Mouse (Mus musculus) frontal cortex, adult (tissue): ENCODE data around the gene Napa.

Experiments
- ATAC-seq: cut with Nextera tagmentation; 2 replicates; pipeline ENCODE4 v1.9.2; 2017; ENCODE audit warnings: mild to moderate bottlenecking, moderate library complexity, mixed read lengths; ENCODE audit not compliant: low TSS enrichment

Napa gene

GRCm38 (mm10) chr7:16098021-16099017, at the start of gene Napa:
Napa (plus strand) TSS chr7:16098458.
- ATAC-seq: peak; percentile 86

- ATAC-seq: peak; percentile 4; the same call in 1 of the 2 replicates
Observed at GRCm38 (mm10) chr7:16048675-16049575, 49.3 kb upstream of the Napa start.

- no peak for ATAC-seq
Observed at GRCm38 (mm10) chr7:16049576-16049915, 48.7 kb upstream of the Napa start.

- ATAC-seq: no peak
Observed at GRCm38 (mm10) chr7:16050600-16050999, 47.7 kb upstream of the Napa start.

- ATAC-seq: 0 out of 2 replicates have a peak, but pooled peaks have one; percentile 31
Observed at GRCm38 (mm10) chr7:16051883-16052595, 46.2 kb upstream of the Napa start.

- peak; percentile 50 for ATAC-seq
Observed at GRCm38 (mm10) chr7:16052684-16053083, 45.6 kb upstream of the Napa start.

GRCm38 (mm10) chr7:16053105-16053504, 45.2 kb upstream of the Napa start:
- ATAC-seq: no peak

- no peak for ATAC-seq
Observed at GRCm38 (mm10) chr7:16054966-16055365, 43.3 kb upstream of the Napa start.

GRCm38 (mm10) chr7:16055665-16056064, 42.6 kb upstream of the Napa start:
- ATAC-seq: no peak

GRCm38 (mm10) chr7:16056459-16057135, 41.7 kb upstream of the Napa start:
- no peak for ATAC-seq

- no peak for ATAC-seq
Observed at GRCm38 (mm10) chr7:16057136-16057534, 41.1 kb upstream of the Napa start.

- no peak for ATAC-seq
Observed at GRCm38 (mm10) chr7:16061219-16062098, 36.8 kb upstream of the Napa start, which contains the start of gene Zfp541. Zfp541 (plus strand) TSS chr7:16061814.

GRCm38 (mm10) chr7:16062099-16062420, 36.2 kb upstream of the Napa start:
- ATAC-seq: no peak

GRCm38 (mm10) chr7:16063490-16063889, 34.8 kb upstream of the Napa start:
- no peak for ATAC-seq

- ATAC-seq: no peak
Observed at GRCm38 (mm10) chr7:16070846-16071245, 27.4 kb upstream of the Napa start.

- ATAC-seq: no peak
Observed at GRCm38 (mm10) chr7:16071906-16072305, 26.4 kb upstream of the Napa start.

- no peak for ATAC-seq
Observed at GRCm38 (mm10) chr7:16079947-16080346, 18.3 kb upstream of the Napa start.

GRCm38 (mm10) chr7:16080581-16080980, 17.7 kb upstream of the Napa start:
- no peak for ATAC-seq

GRCm38 (mm10) chr7:16083361-16083760, 14.9 kb upstream of the Napa start:
- ATAC-seq: no peak

- ATAC-seq: no peak
Observed at GRCm38 (mm10) chr7:16087587-16087986, 10.7 kb upstream of the Napa start.
